Mouse (Mus musculus) liver, embryonic 14.5 days (tissue): Measurements from ENCODE around the gene Anxa4.

Experiments
- CTCF ChIP-seq: IDR thresholded peaks from 2 replicates; pipeline ENCODE4 v1.5.1; 2016; ENCODE audit warnings: antibody characterized with exemption, low read depth, control low read depth
- EP300 ChIP-seq: IDR thresholded peaks from 2 replicates; pipeline ENCODE4 v1.6.1; 2016; ENCODE audit warnings: antibody characterized with exemption, low read depth

DNA sequence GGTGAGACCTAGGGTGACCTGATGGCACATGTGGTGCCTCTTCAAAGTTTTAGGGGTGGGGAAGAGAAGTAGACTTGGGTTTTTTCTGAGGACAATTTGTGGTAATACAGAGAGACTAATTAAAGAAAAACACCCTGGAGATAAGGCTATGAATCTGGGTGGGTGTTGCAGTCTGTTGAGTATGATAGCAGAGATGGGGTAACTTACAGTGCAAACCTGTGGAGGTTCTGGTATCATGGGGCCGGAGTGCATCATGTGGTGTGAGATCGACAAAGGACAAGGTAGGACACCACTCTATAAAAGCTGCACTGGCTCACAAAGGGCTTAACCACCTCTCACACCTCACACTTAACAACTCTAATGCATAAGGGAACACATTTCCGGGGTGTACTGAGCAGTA lies 103.7 kb downstream of the Anxa4 start:
- TF ChIP-seq EP300 (peak; percentile 26; the same call in 1 of the 2 replicates), CTCF (no peak)
